Mouse (Mus musculus): Measurements from ENCODE around the gene Ormdl2.

The Ormdl2 gene

GRCm38 (mm10) chr10:128803361-128803760, 18.1 kb downstream of the Ormdl2 start:
- no peak for DNase-seq

GRCm38 (mm10) chr10:128802956-128803355, 18.5 kb downstream of the Ormdl2 start:
- no peak for DNase-seq

- no peak for DNase-seq
Observed at GRCm38 (mm10) chr10:128801981-128802495, 19.4 kb downstream of the Ormdl2 start.

DNA sequence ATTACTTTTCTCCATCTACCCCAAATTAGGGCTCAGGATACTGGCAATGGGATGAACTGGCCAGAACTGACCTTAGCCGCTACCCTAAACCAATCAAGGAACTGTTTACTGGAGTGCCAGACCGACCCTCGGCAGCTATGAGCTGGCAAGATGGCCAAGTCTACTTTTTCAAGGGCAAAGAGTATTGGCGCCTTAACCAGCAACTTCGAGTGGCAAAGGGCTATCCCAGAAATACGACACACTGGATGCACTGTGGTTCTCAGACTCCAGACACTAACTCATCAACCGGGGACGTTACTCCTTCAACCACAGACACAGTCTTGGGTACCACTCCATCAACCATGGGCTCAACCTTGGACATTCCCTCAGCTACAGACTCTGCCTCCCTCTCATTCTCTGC, 22.8 kb downstream of the Ormdl2 start:
- no peak for DNase-seq

DNA sequence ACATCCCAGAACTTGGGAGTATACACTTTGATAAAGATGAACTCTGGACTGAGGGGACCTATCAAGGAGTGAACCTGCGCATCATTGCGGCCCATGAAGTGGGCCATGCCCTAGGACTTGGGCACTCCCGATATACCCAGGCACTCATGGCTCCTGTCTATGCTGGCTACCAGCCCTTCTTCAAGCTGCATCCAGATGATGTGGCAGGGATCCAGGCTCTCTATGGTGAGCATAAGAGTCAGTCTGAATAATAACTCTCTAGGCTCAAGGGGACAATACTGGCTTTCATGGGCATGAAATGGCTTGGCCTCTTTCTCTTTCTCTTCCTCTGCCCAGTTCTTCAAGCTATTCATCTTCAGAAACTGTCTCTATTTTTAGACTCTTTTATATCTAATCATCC, 25.9 kb downstream of the Ormdl2 start:
- DNase-seq, result no peak

- DNase-seq, result no peak
Observed at GRCm38 (mm10) chr10:128794391-128794790, 27.1 kb downstream of the Ormdl2 start.

DNA sequence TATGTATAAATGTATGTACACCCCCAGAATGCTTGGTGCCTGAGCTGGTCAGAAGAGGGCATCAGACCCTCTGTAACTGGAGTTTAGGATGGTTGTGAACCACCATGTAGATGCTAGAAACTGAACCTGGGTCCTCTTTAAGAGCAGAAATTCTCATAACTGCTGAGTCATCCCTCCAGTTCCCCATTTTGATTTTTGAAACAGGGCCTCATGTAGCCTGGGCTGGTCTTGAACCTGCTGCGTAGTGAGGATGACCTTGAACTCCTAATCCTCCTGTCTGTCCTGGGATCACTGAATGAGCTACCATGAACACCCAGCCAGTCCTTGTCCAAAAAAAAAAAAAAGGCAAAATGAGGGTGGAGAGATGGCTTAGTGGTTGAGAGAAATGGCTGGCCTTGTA, 28.2 kb downstream of the Ormdl2 start:
- DNase-seq, result no peak

DNA sequence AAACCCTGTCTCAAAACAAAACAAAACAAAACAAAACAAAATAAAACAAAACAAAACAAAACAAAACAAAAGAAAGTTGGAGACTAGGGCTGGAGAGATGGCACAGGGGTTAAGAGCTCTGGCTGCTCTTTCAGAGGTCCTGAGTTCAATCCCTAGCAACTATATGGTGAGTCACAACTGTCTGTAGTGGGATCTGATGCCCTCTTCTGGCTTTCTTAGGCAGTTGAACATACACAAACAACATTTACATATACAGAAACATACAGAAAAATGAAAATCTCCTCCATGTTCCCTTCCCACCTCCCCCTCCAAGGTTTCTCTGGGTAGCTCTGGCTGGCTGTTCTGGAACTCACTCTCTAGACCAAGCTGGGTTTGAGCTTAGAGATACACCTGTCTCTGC, 29.4 kb downstream of the Ormdl2 start:
- DNase-seq, result no peak

DNA sequence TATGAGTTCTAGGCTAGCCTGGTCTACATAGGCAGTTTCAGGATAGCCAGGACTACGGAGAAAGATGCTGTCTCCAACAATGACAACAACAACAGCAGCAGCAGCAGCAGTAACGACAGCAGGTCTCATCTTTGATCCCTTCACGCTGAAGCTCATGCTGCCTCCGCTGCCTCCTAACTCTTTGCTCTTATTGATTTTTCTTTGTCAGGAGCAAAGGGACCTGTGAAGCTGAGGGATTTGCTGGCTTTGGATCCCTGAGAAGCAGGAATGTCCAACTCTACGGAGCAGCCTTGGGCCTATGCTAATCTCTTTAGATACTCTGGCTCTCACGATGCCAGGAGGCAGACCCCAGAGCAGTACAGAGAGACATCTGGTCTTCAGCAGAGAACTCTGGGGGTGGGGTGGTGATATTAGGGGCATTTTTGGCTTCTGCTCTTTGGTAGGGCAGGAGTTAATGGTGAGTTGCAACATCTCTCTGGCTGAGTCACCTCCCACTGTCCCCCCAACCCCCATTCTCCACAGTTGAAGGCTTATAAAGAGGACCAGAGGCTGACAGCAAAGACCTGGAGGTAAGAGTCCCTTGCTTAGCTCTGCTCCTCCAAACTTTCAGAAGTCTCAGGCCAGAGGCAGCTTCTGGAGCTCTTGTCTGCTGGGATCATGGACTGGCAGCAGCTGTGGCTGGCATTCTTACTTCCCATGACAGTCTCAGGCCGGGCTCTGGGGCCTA, 30.9 kb downstream of the Ormdl2 start, which contains the start of gene Mmp19:
TSS of gene Mmp19 (plus strand) at position 513 of the 727 bp plus-strand sequence.
- DNase-seq, result no peak

- DNase-seq, result no peak
Observed at GRCm38 (mm10) chr10:128780200-128780599, 41.2 kb downstream of the Ormdl2 start.

DNA sequence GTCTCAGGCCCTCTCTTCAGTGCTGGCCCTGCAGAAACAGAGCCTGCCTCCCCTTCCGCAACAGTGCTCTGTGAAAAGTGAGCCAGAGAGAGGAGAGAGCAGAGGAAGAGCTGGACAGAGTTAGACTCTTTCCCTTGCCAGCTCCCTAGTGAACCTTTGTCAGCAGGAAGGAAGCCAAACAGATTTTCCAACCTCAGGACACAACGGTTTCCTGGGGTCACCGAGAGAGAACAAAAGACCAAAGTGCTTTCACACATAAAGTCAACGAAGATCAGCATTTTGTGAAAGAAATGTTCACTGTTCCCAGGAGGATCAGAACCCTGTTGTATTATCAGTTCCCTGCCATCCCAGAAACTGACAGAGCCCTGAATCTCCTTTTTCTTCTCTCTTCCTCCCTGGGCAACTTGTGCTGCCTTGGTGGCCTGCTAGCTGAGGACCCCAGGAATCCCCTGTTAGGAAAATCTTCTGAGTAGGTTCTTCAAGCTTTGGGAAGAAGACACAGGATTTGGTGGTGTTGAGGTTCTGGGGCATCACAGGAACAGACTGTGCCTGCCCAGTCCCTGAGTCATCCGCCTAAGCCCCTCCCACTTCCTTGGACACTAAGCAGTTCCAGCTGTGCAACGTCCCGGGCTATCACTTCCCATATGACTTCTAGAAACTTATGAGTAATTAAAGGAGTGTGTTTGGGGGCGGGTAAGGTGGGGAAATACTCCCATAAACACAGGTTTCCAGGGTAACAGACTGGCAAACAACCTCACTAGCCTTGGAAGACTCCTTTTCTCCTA, 42.2 kb downstream of the Ormdl2 start:
- DNase-seq, result peak; percentile 72 to 75

- no peak for DNase-seq
Observed at GRCm38 (mm10) chr10:128778441-128778840, 43.0 kb downstream of the Ormdl2 start.

DNA sequence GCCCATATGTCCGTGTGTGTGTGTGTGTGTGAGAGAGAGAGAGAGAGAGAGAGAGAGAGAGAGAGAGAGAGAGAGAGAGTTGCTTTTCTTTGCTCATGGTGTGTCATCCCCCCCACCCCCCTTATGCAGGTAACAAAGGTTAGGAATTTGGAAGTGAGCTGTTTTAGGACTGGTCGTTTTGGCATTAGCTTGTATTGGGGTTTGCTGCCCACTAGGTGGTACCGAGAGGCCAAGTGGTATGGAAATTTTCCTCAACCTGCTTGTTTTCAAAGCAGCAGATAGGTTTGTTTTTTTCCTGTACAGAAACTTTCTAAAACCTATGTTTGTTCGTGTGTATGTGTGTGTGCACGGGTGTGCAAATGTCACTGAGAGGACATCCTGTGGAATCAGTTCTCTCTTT, 47.8 kb downstream of the Ormdl2 start:
- DNase-seq, result no peak

DNA sequence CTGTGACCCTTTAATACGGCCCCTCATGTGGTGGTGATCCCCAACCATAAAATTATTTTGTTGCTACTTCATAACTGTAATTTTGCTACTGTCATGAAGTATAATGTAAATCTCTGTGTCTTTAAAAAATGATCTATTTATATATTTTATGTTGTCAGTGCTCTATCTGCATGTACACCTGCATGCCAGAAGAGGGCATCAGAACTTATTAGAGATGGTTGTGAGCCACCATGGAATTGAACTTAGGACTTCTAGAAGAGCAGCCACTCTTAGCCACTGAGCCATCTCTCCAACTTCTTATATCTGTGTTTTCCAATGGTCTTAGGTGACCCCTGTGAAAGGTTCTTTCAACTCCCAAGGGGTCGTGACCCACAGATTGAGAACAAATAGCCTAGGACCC, 48.5 kb downstream of the Ormdl2 start:
- DNase-seq, result no peak

All from kidney, adult 8-10 months (tissue).